Mouse (Mus musculus) midbrain, embryonic 15.5 days (tissue): ENCODE results near the gene Lurap1l. TPM values are rescaled to one million over a fixed set of nuclear protein-coding genes. Genes with fewer than 3 reads are reported as not detected.

Source experiments
- ATAC-seq: fragments of 200-750 bp; cut with Nextera tagmentation; replicated peaks from 2 replicates; pipeline ENCODE4 v1.8.0; 2017; ENCODE audit warnings: moderate TSS enrichment
- H3K27ac ChIP-seq: fragments of 300-500 bp; sonication (generic); 2 replicates; pipeline ENCODE4 v1.5.1; 2015; ENCODE audit warnings: mild to moderate bottlenecking, inconsistent platforms
- H3K27me3 ChIP-seq: fragments of 300-500 bp; sonication (generic); replicated peaks from 2 replicates; pipeline ENCODE4 v1.6.1; 2015; ENCODE audit warnings: inconsistent platforms
- H3K36me3 ChIP-seq: fragments of 300-500 bp; sonication (generic); replicated peaks from 2 replicates; pipeline ENCODE4 v1.6.1; 2015; ENCODE audit warnings: inconsistent platforms
- H3K4me1 ChIP-seq: fragments of 300-500 bp; sonication (generic); 2 replicates; pipeline ENCODE4 v1.6.1; 2015; ENCODE audit warnings: inconsistent platforms
- H3K4me2 ChIP-seq: fragments of 300-500 bp; sonication (generic); 2 replicates; pipeline ENCODE4 v1.6.1; 2015; ENCODE audit warnings: inconsistent platforms, mild to moderate bottlenecking, moderate library complexity
- H3K4me3 ChIP-seq: fragments of 300-500 bp; sonication (generic); 2 replicates; pipeline ENCODE4 v1.5.1; 2015; ENCODE audit warnings: mild to moderate bottlenecking, inconsistent platforms
- H3K9ac ChIP-seq: fragments of 300-500 bp; sonication (generic); 2 replicates; pipeline ENCODE4 v1.6.1; 2015; ENCODE audit warnings: mild to moderate bottlenecking, inconsistent platforms
- H3K9me3 ChIP-seq: fragments of 300-500 bp; sonication (generic); 2 replicates; pipeline ENCODE4 v1.6.1; 2016; ENCODE audit warnings: inconsistent platforms
- WGBS: fragments of 180-500 bp; shearing (Covaris S2); methylation state at CpG from one replicate; pipeline ENCODE4 v1.1.7; 2015; ENCODE audit warnings: mixed read lengths; 5-methylcytosine and 5-hydroxymethylcytosine counted together
- polyA plus RNA-seq: library from polyadenylated mRNA; unstranded; fragments of >200 nt; fragmentation: Nextera tagmentation; extraction: Ambion mirVana; gene quantifications from 2 replicates; pipeline ENCODE4 v1.2.1, GENCODE M21; 2015

Lurap1l gene
- polyA plus RNA-seq, 1 experiment from 2014 or later, result 9.2 TPM

GRCm38 (mm10) chr4:80919217-80919867, 8.9 kb downstream of the Lurap1l start:
- Histone ChIP-seq H3K4me2 (no peak overlapping the region), H3K27me3 (no peaks in the 10 kb centered on the region), H3K36me3 (no peaks in the 10 kb centered on the region), H3K4me1 (no peaks in the 10 kb centered on the region; the same call in 1 of the 2 replicates), H3K9me3 (no peaks in the 10 kb centered on the region), H3K9ac (no peak overlapping the region), H3K4me3 (no peak overlapping the region), H3K27ac (no peak overlapping the region)
- no peak for ATAC-seq
- 73% methylated on average over 1 of the region's 1 CpGs for WGBS

GRCm38 (mm10) chr4:80921646-80922489, 11.4 kb downstream of the Lurap1l start:
- Histone ChIP-seq H3K36me3 (no peaks in the 10 kb centered on the region), H3K9ac (no peak overlapping the region), H3K27ac (no peak overlapping the region), H3K4me1 (no peaks in the 10 kb centered on the region; the same call in 1 of the 2 replicates), H3K4me2 (no peak overlapping the region), H3K27me3 (no peaks in the 10 kb centered on the region), H3K4me3 (no peak overlapping the region), H3K9me3 (no peaks in the 10 kb centered on the region)
- no peak for ATAC-seq
- WGBS, result 92% methylated on average over 4 of the region's 4 CpGs

- Histone ChIP-seq H3K4me3 (no peak overlapping the region), H3K4me1 (no peaks in the 10 kb centered on the region; the same call in 1 of the 2 replicates), H3K9me3 (no peaks in the 10 kb centered on the region), H3K9ac (no peak overlapping the region), H3K27me3 (no peaks in the 10 kb centered on the region), H3K4me2 (no peak overlapping the region), H3K27ac (no peak overlapping the region), H3K36me3 (no peaks in the 10 kb centered on the region)
- ATAC-seq, result no peak
- 93% methylated on average over 2 of the region's 2 CpGs for WGBS
Observed at GRCm38 (mm10) chr4:80922654-80923053, 12.2 kb downstream of the Lurap1l start.

- Histone ChIP-seq H3K4me3 (no peak overlapping the region), H3K36me3 (no peaks in the 10 kb centered on the region), H3K4me2 (no peak overlapping the region), H3K27ac (no peak overlapping the region), H3K9me3 (no peaks in the 10 kb centered on the region), H3K27me3 (no peaks in the 10 kb centered on the region), H3K9ac (no peak overlapping the region), H3K4me1 (no peaks in the 10 kb centered on the region)
- ATAC-seq, result no peak
- WGBS, result 72% methylated on average over 4 of the region's 4 CpGs
Observed at GRCm38 (mm10) chr4:80924815-80925214, 14.4 kb downstream of the Lurap1l start.

- no peak overlapping the region for H3K9ac ChIP-seq
- H3K4me3 ChIP-seq, result no peak overlapping the region
- no peaks in the 10 kb centered on the region for H3K27me3 ChIP-seq
- H3K27ac ChIP-seq, result no peak overlapping the region
- H3K9me3 ChIP-seq, result no peaks in the 10 kb centered on the region
- no peaks in the 10 kb centered on the region for H3K36me3 ChIP-seq
- no peak overlapping the region for H3K4me2 ChIP-seq
- no peaks in the 10 kb centered on the region for H3K4me1 ChIP-seq
- no peak for ATAC-seq
- WGBS, result 66% methylated on average over 6 of the region's 6 CpGs
Observed at GRCm38 (mm10) chr4:80925752-80926519, 15.5 kb downstream of the Lurap1l start.

- H3K4me2 ChIP-seq, result no peak overlapping the region
- no peaks in the 10 kb centered on the region for H3K9me3 ChIP-seq
- no peak overlapping the region for H3K4me3 ChIP-seq
- 100% methylated on average over 3 of the region's 3 CpGs for WGBS
- H3K27me3 ChIP-seq, result no peaks in the 10 kb centered on the region
- H3K4me1 ChIP-seq, result no peaks in the 10 kb centered on the region
- no peak overlapping the region for H3K9ac ChIP-seq
- H3K36me3 ChIP-seq, result no peaks in the 10 kb centered on the region
- no peak for ATAC-seq
- H3K27ac ChIP-seq, result no peak overlapping the region
Observed at GRCm38 (mm10) chr4:80934749-80935148, 24.3 kb downstream of the Lurap1l start.

GRCm38 (mm10) chr4:80939115-80939514, 28.7 kb downstream of the Lurap1l start:
- Histone ChIP-seq H3K27me3 (no peaks in the 10 kb centered on the region), H3K36me3 (no peaks in the 10 kb centered on the region), H3K9me3 (no peaks in the 10 kb centered on the region), H3K4me2 (no peak overlapping the region), H3K4me3 (no peak overlapping the region), H3K27ac (no peak overlapping the region), H3K4me1 (no peaks in the 10 kb centered on the region), H3K9ac (no peak overlapping the region)
- no peak for ATAC-seq
- WGBS, result 90% methylated on average over 2 of the region's 2 CpGs

- Histone ChIP-seq H3K4me3 (no peak overlapping the region), H3K9ac (no peak overlapping the region), H3K4me1 (no peaks in the 10 kb centered on the region), H3K9me3 (no peaks in the 10 kb centered on the region), H3K27ac (no peak overlapping the region), H3K27me3 (no peaks in the 10 kb centered on the region), H3K4me2 (no peak overlapping the region), H3K36me3 (no peaks in the 10 kb centered on the region)
- 77% methylated on average over 4 of the region's 4 CpGs for WGBS
- no peak for ATAC-seq
Observed at GRCm38 (mm10) chr4:80940946-80941345, 30.5 kb downstream of the Lurap1l start.

- Histone ChIP-seq H3K27ac (no peak overlapping the region), H3K27me3 (no peaks in the 10 kb centered on the region), H3K9me3 (no peaks in the 10 kb centered on the region), H3K4me2 (no peak overlapping the region), H3K4me3 (no peak overlapping the region), H3K9ac (no peak overlapping the region), H3K36me3 (no peaks in the 10 kb centered on the region), H3K4me1 (no peaks in the 10 kb centered on the region)
- ATAC-seq, result no peak
- 94% methylated on average over 3 of the region's 3 CpGs for WGBS
Observed at GRCm38 (mm10) chr4:80941978-80942377, 31.5 kb downstream of the Lurap1l start.

GRCm38 (mm10) chr4:80944605-80945004, 34.2 kb downstream of the Lurap1l start:
- no peaks in the 10 kb centered on the region for H3K36me3 ChIP-seq
- H3K27me3 ChIP-seq, result no peaks in the 10 kb centered on the region
- no peak overlapping the region for H3K4me2 ChIP-seq
- no peak for ATAC-seq
- no peak overlapping the region for H3K27ac ChIP-seq
- no peaks in the 10 kb centered on the region for H3K4me1 ChIP-seq
- H3K9me3 ChIP-seq, result no peaks in the 10 kb centered on the region
- H3K4me3 ChIP-seq, result no peak overlapping the region
- no peak overlapping the region for H3K9ac ChIP-seq

- H3K4me2 ChIP-seq, result no peak overlapping the region
- H3K27me3 ChIP-seq, result no peaks in the 10 kb centered on the region
- H3K36me3 ChIP-seq, result no peaks in the 10 kb centered on the region
- no peak overlapping the region for H3K9ac ChIP-seq
- no peaks in the 10 kb centered on the region for H3K9me3 ChIP-seq
- no peak overlapping the region for H3K27ac ChIP-seq
- no peaks in the 10 kb centered on the region for H3K4me1 ChIP-seq
- ATAC-seq, result no peak
- H3K4me3 ChIP-seq, result no peak overlapping the region
Observed at GRCm38 (mm10) chr4:80949110-80949509, 38.7 kb downstream of the Lurap1l start.

- no peaks in the 10 kb centered on the region for H3K27me3 ChIP-seq
- H3K4me3 ChIP-seq, result no peak overlapping the region
- H3K9ac ChIP-seq, result no peak overlapping the region
- no peaks in the 10 kb centered on the region for H3K36me3 ChIP-seq
- WGBS, result 78% methylated on average over 2 of the region's 2 CpGs
- no peak for ATAC-seq
- H3K27ac ChIP-seq, result no peak overlapping the region
- H3K9me3 ChIP-seq, result no peaks in the 10 kb centered on the region
- no peaks in the 10 kb centered on the region for H3K4me1 ChIP-seq
- no peak overlapping the region for H3K4me2 ChIP-seq
Observed at GRCm38 (mm10) chr4:80949720-80950119, 39.3 kb downstream of the Lurap1l start.
